Mouse (Mus musculus): ENCODE data around the gene Pip4k2c. TPM values are rescaled to one million over a fixed set of nuclear protein-coding genes. Genes with fewer than 3 reads are reported as not detected.

Gene Pip4k2c
- polyA plus RNA-seq, 1 experiment: 36.7 TPM

DNA sequence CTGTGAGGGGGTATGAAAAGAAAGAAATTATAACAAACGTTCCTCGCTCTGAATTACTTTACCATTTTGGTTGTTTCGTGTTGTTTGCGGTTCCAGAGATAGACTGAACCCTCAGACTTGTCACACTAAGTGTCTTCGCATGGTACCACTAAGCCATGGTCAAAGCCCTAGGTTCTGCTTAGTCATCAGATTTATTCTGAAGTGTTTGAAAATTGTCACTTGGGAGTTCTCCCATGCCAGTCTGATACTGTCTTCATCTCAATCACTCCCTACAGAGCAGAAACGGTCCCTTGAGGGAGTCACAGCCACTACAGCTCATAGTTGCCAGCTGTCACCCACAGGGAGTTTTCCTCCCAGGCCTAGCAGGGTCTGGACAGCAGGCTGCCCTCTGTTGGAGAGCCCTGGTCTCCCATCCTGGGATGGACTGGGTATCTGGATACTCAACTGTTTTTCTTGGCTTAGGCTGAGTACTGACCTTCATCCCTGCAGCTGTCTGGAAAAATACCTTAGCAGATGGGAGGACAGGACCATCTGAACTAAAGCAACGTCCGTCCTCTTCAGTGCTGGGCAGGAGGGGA, 15.0 kb upstream of the Pip4k2c start:
- H3K27me3 ChIP-seq (ENCODE audit: control insufficient read depth, insufficient read depth, low read length, poor library complexity, severe bottlenecking): no peaks in the 10 kb centered on the region
- peaks cover 8% of the 10 kb centered on the region for H3K4me1 ChIP-seq (ENCODE audit: control insufficient read depth, insufficient read depth, low read length)
- no peaks in the 10 kb centered on the region for H3K9me3 ChIP-seq (replicated peaks; ENCODE audit: control insufficient read depth, insufficient read depth, low read length, poor library complexity, severe bottlenecking)
- no peak overlapping the region for H3K4me3 ChIP-seq (ENCODE audit: low read depth, low read length)
- H3K27ac ChIP-seq (ENCODE audit: insufficient read depth, low read length): no peak overlapping the region
- no peak overlapping the region for H3K9ac ChIP-seq (ENCODE audit: low read depth, poor library complexity, severe bottlenecking)
- H3K36me3 ChIP-seq (ENCODE audit: control insufficient read depth, insufficient read depth, low read length, poor library complexity, severe bottlenecking): no peaks in the 10 kb centered on the region
- TF ChIP-seq CTCF (IDR thresholded peaks at IDR 0.05; ENCODE audit: low read depth, low read length) (peak; percentile 40), EP300 (IDR thresholded peaks at IDR 0.05; ENCODE audit: insufficient read depth, low read depth, low read length) (no peak)

DNA sequence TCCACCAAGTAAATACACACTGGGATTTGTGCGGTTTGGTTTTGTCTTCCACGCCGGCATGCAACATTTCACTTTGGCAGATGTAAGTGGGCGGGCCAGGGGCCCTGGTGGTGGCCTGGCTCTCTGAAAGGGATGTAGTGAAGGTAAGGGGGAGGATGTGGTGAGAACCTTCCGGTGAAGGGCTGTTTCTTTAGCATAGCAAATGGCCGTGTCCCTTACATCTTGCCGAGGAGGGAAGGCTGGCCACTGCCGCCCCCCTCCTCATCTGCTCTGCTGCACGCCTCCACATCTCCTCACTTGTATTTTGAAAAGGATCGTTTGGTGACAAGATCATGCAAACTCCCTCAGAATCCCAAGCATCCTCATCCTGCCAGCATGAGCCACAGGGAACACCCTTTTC, 14.3 kb upstream of the Pip4k2c start:
- no peak for TF ChIP-seq EP300 (IDR thresholded peaks at IDR 0.05; ENCODE audit: insufficient read depth, low read depth, low read length)
- TF ChIP-seq POLR2A (IDR thresholded peaks at IDR 0.05; ENCODE audit: insufficient read depth, low read length): no peak
- TF ChIP-seq CTCF (IDR thresholded peaks at IDR 0.05; ENCODE audit: low read depth, low read length): no peak
- no peak overlapping the region for H3K4me3 ChIP-seq (ENCODE audit: low read depth, low read length)
- no peaks in the 10 kb centered on the region for H3K27me3 ChIP-seq (ENCODE audit: control insufficient read depth, insufficient read depth, low read length, poor library complexity, severe bottlenecking)
- no peaks in the 10 kb centered on the region for H3K9me3 ChIP-seq (replicated peaks; ENCODE audit: control insufficient read depth, insufficient read depth, low read length, poor library complexity, severe bottlenecking)
- H3K36me3 ChIP-seq (ENCODE audit: control insufficient read depth, insufficient read depth, low read length, poor library complexity, severe bottlenecking): no peaks in the 10 kb centered on the region
- H3K27ac ChIP-seq (ENCODE audit: insufficient read depth, low read length): no peak overlapping the region
- H3K4me1 ChIP-seq (ENCODE audit: control insufficient read depth, insufficient read depth, low read length): peaks cover 8% of the 10 kb centered on the region
- H3K9ac ChIP-seq (ENCODE audit: low read depth, poor library complexity, severe bottlenecking): no peak overlapping the region

DNA sequence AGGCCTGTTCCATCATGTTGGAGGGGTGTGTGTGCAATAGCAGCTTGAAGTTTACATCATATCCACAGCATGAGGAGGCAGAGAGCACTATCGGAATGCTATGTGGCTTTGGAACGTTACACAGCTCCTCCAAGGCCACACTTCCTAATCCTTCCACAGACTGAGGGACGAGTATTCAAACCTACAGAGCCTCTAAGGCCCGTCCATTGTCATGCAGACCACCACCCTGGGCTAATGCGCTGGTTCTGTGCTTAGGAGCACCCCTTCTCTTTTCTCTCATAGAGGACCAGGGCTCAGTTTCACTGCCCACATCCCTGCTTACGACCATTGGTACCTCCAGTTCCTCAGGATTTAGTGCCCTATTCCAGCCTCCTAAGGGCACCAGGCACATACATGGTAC, 13.8 kb upstream of the Pip4k2c start:
- Histone ChIP-seq H3K9ac (ENCODE audit: low read depth, poor library complexity, severe bottlenecking) (no peak overlapping the region), H3K4me3 (ENCODE audit: low read depth, low read length) (no peak overlapping the region), H3K36me3 (ENCODE audit: control insufficient read depth, insufficient read depth, low read length, poor library complexity, severe bottlenecking) (no peaks in the 10 kb centered on the region), H3K27me3 (ENCODE audit: control insufficient read depth, insufficient read depth, low read length, poor library complexity, severe bottlenecking) (no peaks in the 10 kb centered on the region), H3K27ac (ENCODE audit: insufficient read depth, low read length) (peak overlapping the region; percentile 5; the same call in 1 of the 2 replicates), H3K9me3 (replicated peaks; ENCODE audit: control insufficient read depth, insufficient read depth, low read length, poor library complexity, severe bottlenecking) (no peaks in the 10 kb centered on the region), H3K4me1 (ENCODE audit: control insufficient read depth, insufficient read depth, low read length) (peaks cover 8% of the 10 kb centered on the region)
- TF ChIP-seq POLR2A (IDR thresholded peaks at IDR 0.05; ENCODE audit: insufficient read depth, low read length) (no peak), EP300 (IDR thresholded peaks at IDR 0.05; ENCODE audit: insufficient read depth, low read depth, low read length) (0 out of 2 replicates have a peak, but pooled peaks have one; percentile 21), CTCF (IDR thresholded peaks at IDR 0.05; ENCODE audit: low read depth, low read length) (no peak)

DNA sequence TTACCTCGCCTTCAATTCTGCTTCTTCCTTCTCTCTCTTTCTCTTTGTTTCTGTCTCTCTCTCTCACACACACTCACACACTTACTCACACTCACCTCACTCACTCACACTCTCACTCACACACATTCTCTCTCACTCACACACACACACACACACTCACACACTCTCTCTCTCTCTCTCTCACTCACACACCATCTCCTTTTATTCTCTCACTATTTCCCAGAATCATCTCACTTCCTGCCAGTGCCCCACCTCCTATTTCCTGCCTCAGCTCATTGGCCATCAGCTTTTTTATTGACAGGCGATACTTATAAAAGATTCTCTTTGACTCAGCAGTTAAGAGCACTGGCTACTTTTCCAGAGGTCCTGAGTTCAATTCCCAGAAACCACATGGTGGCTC, 7.0 kb upstream of the Pip4k2c start:
- no peaks in the 10 kb centered on the region for H3K27me3 ChIP-seq (ENCODE audit: control insufficient read depth, insufficient read depth, low read length, poor library complexity, severe bottlenecking)
- no peak overlapping the region for H3K27ac ChIP-seq (ENCODE audit: insufficient read depth, low read length)
- H3K36me3 ChIP-seq (ENCODE audit: control insufficient read depth, insufficient read depth, low read length, poor library complexity, severe bottlenecking): no peaks in the 10 kb centered on the region
- peaks cover 4% of the 10 kb centered on the region for H3K4me1 ChIP-seq (ENCODE audit: control insufficient read depth, insufficient read depth, low read length)
- H3K4me3 ChIP-seq (ENCODE audit: low read depth, low read length): peak overlapping the region; percentile 16; the same call in 1 of the 2 replicates
- H3K9me3 ChIP-seq (replicated peaks; ENCODE audit: control insufficient read depth, insufficient read depth, low read length, poor library complexity, severe bottlenecking): no peaks in the 10 kb centered on the region
- TF ChIP-seq EP300 (IDR thresholded peaks at IDR 0.05; ENCODE audit: insufficient read depth, low read depth, low read length) (no peak), POLR2A (IDR thresholded peaks at IDR 0.05; ENCODE audit: insufficient read depth, low read length) (no peak)
- no peak overlapping the region for H3K9ac ChIP-seq (ENCODE audit: low read depth, poor library complexity, severe bottlenecking)

DNA sequence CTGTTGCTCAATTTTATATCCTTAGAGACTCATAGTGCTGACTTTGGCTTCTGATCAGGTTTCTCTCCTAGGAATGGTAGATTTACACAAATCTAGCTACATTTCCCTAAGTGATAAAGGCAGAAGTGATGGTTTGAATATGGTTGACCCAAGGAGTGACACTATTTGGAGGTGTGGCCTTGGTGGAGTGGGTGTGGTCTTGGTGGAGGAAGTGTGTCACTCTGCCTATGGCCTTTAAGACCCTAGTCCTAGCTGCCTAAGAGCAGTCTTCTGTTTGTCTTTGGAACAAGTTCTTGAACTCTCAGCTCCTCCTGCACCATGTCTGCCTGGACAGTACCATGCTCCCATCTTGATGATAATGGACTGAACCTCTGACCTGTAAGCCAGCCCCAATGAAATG, 5.8 kb upstream of the Pip4k2c start:
- H3K27ac ChIP-seq (ENCODE audit: insufficient read depth, low read length): no peak overlapping the region
- no peak for TF ChIP-seq POLR2A (IDR thresholded peaks at IDR 0.05; ENCODE audit: insufficient read depth, low read length)
- TF ChIP-seq CTCF (IDR thresholded peaks at IDR 0.05; ENCODE audit: low read depth, low read length): no peak
- no peak for TF ChIP-seq EP300 (IDR thresholded peaks at IDR 0.05; ENCODE audit: insufficient read depth, low read depth, low read length)
- no peak overlapping the region for H3K4me3 ChIP-seq (ENCODE audit: low read depth, low read length)
- H3K9me3 ChIP-seq (replicated peaks; ENCODE audit: control insufficient read depth, insufficient read depth, low read length, poor library complexity, severe bottlenecking): no peaks in the 10 kb centered on the region
- H3K36me3 ChIP-seq (ENCODE audit: control insufficient read depth, insufficient read depth, low read length, poor library complexity, severe bottlenecking): no peaks in the 10 kb centered on the region
- H3K27me3 ChIP-seq (ENCODE audit: control insufficient read depth, insufficient read depth, low read length, poor library complexity, severe bottlenecking): no peaks in the 10 kb centered on the region
- no peak overlapping the region for H3K9ac ChIP-seq (ENCODE audit: low read depth, poor library complexity, severe bottlenecking)
- peaks cover 4% of the 10 kb centered on the region for H3K4me1 ChIP-seq (ENCODE audit: control insufficient read depth, insufficient read depth, low read length)

DNA sequence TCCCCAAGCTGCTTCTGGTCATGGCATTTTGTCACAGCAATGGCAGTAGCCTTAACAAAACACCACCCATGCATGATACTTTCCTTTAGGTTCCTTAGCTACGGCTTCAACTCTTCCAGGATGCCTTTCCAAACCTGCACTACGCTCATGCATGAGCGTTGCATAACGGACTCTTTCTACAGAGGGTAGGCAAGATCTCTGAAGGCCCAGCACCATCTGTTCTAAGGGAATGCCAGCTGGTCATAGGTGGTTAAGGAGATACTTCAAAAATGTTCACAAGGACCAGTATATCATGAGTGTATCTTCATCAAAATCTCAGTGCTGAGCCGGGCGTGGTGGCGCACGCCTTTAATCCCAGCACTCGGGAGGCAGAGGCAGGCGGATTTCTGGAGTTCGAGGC, 5.1 kb upstream of the Pip4k2c start:
- H3K9ac ChIP-seq (ENCODE audit: low read depth, poor library complexity, severe bottlenecking): no peak overlapping the region
- no peak overlapping the region for H3K27ac ChIP-seq (ENCODE audit: insufficient read depth, low read length)
- no peaks in the 10 kb centered on the region for H3K9me3 ChIP-seq (replicated peaks; ENCODE audit: control insufficient read depth, insufficient read depth, low read length, poor library complexity, severe bottlenecking)
- no peaks in the 10 kb centered on the region for H3K27me3 ChIP-seq (ENCODE audit: control insufficient read depth, insufficient read depth, low read length, poor library complexity, severe bottlenecking)
- no peak overlapping the region for H3K4me3 ChIP-seq (ENCODE audit: low read depth, low read length)
- peaks cover 4% of the 10 kb centered on the region for H3K4me1 ChIP-seq (ENCODE audit: control insufficient read depth, insufficient read depth, low read length)
- no peak for TF ChIP-seq CTCF (IDR thresholded peaks at IDR 0.05; ENCODE audit: low read depth, low read length)
- no peaks in the 10 kb centered on the region for H3K36me3 ChIP-seq (ENCODE audit: control insufficient read depth, insufficient read depth, low read length, poor library complexity, severe bottlenecking)
